Comparison of ENCODE assay signal across 8 mouse cellular contexts in genomic region chr13:24937108-24937838, GRCm38 (mm10). TPM values are rescaled to one million over a fixed set of nuclear protein-coding genes. Genes with fewer than 3 reads are reported as not detected.
DNase-seq lines count a peak whose midpoint lies in the region; ATAC-seq and TF ChIP-seq lines count a peak whose summit lies in the region.

Gene Aldh5a1, minus strand, starts transcription at chr13:24937661.

- H3K27ac ChIP-seq in forebrain, embryonic 12.5 days, result peak within 1 kb of the TSS; percentile 69
- peak within 1 kb of the TSS; percentile 80 for H3K27ac ChIP-seq in heart, embryonic 15.5 days
- H3K27ac ChIP-seq in liver, embryonic 14.5 days, result no peak within 1 kb of the TSS
- peak within 1 kb of the TSS; percentile 46; the same call in 1 of the 2 replicates for H3K27ac ChIP-seq in neural tube, embryonic 12.5 days

- no peak for TF ChIP-seq CTCF in liver, embryonic 14.5 days (IDR thresholded peaks at IDR 0.05; ENCODE audit: low read depth)

- no peaks in the 10 kb centered on the region for H3K9me3 ChIP-seq in forebrain, embryonic 12.5 days
- H3K9me3 ChIP-seq in heart, embryonic 15.5 days (replicated peaks), result no peaks in the 10 kb centered on the region
- no peaks in the 10 kb centered on the region for H3K9me3 ChIP-seq in liver, embryonic 14.5 days (ENCODE audit: control insufficient read depth, low read length)
- no peaks in the 10 kb centered on the region for H3K9me3 ChIP-seq in neural tube, embryonic 12.5 days

- peak within 1 kb of the TSS; percentile 85 for H3K4me2 ChIP-seq in forebrain, embryonic 12.5 days
- peak within 1 kb of the TSS; percentile 70 for H3K4me2 ChIP-seq in heart, embryonic 15.5 days
- peak within 1 kb of the TSS; percentile 66 for H3K4me2 ChIP-seq in liver, embryonic 14.5 days (ENCODE audit: low read depth)
- H3K4me2 ChIP-seq in neural tube, embryonic 12.5 days (replicated peaks), result peak within 1 kb of the TSS; percentile 91

- peak; percentile 50 for DNase-seq in brain, embryonic 18.5 days (ENCODE audit: low read depth, low spot score)
- peak; percentile 87 for DNase-seq in kidney, postnatal 14 days
- no peak for DNase-seq in liver, embryonic 14.5 days (ENCODE audit: low read depth in 3 of 3, low spot score in 3 of 3)
- DNase-seq in testis, postnatal 14 days (ENCODE audit: low spot score), result peak; percentile 54

- H3K4me1 ChIP-seq in forebrain, embryonic 12.5 days, result peaks cover 12% of the 10 kb centered on the region
- H3K4me1 ChIP-seq in heart, embryonic 15.5 days (replicated peaks), result peaks cover 15% of the 10 kb centered on the region
- peaks cover 0 to 2% of the 10 kb centered on the region in 2 experiments; a peak in 1 of 4 replicates for H3K4me1 ChIP-seq in liver, embryonic 14.5 days (replicated peaks; ENCODE audit: control insufficient read depth in 2 of 2, insufficient read depth in 2 of 2, low read length in 1 of 2)
- H3K4me1 ChIP-seq in neural tube, embryonic 12.5 days, result peaks cover 6% of the 10 kb centered on the region; the same call in 1 of the 2 replicates

- no peaks in the 10 kb centered on the region for H3K27me3 ChIP-seq in forebrain, embryonic 12.5 days
- no peaks in the 10 kb centered on the region for H3K27me3 ChIP-seq in heart, embryonic 15.5 days
- peaks cover 35% of the 10 kb centered on the region for H3K27me3 ChIP-seq in liver, embryonic 14.5 days (ENCODE audit: control insufficient read depth, insufficient read depth, low read length)
- H3K27me3 ChIP-seq in neural tube, embryonic 12.5 days (replicated peaks), result no peaks in the 10 kb centered on the region

- no peak for TF ChIP-seq EP300 in liver, embryonic 14.5 days (IDR thresholded peaks at IDR 0.05; ENCODE audit: low read depth)

- H3K4me3 ChIP-seq in forebrain, embryonic 12.5 days (replicated peaks), result peak within 1 kb of the TSS; percentile 91
- H3K4me3 ChIP-seq in heart, embryonic 15.5 days, result peak within 1 kb of the TSS; percentile 68
- peak within 1 kb of the TSS; percentile 65 to 70 for H3K4me3 ChIP-seq in liver, embryonic 14.5 days (ENCODE audit: insufficient read depth in 1 of 2, low read depth in 2 of 2, low read length in 2 of 2)
- H3K4me3 ChIP-seq in neural tube, embryonic 12.5 days, result peak within 1 kb of the TSS; percentile 84

- H3K36me3 ChIP-seq in forebrain, embryonic 12.5 days (replicated peaks), result no peaks in the 10 kb centered on the region
- no peaks in the 10 kb centered on the region for H3K36me3 ChIP-seq in heart, embryonic 15.5 days
- H3K36me3 ChIP-seq in liver, embryonic 14.5 days (replicated peaks; ENCODE audit: control insufficient read depth, insufficient read depth, low read depth), result no peaks in the 10 kb centered on the region
- no peaks in the 10 kb centered on the region for H3K36me3 ChIP-seq in neural tube, embryonic 12.5 days

- H3K9ac ChIP-seq in forebrain, embryonic 12.5 days, result peak within 1 kb of the TSS; percentile 88
- peak within 1 kb of the TSS; percentile 90 for H3K9ac ChIP-seq in heart, embryonic 15.5 days
- peak within 1 kb of the TSS; percentile 45 for H3K9ac ChIP-seq in liver, embryonic 14.5 days (replicated peaks)
- H3K9ac ChIP-seq in neural tube, embryonic 12.5 days, result peak within 1 kb of the TSS; percentile 83

- peak; percentile 69 for ATAC-seq in CD4-positive, CD25-positive, alpha-beta regulatory T cell, adult 4 months
- peak; percentile 90 for ATAC-seq in forebrain, embryonic 12.5 days (ENCODE audit: low FRiP score)
- ATAC-seq in heart, embryonic 15.5 days (replicated peaks; ENCODE audit: insufficient number of reproducible peaks, insufficient read depth, low FRiP score, low read depth), result peak; percentile 88
- peak; percentile 61; the same call in 1 of the 2 replicates for ATAC-seq in liver, embryonic 14.5 days (ENCODE audit: insufficient read depth)
- ATAC-seq in neural tube, embryonic 12.5 days (ENCODE audit: low FRiP score, low read depth), result peak; percentile 86

- WGBS in forebrain, embryonic 12.5 days, result under 1% methylated on average over 69 of the region's 75 CpGs
- under 1% methylated on average over 73 of the region's 75 CpGs for WGBS in heart, embryonic 15.5 days
- WGBS in liver, embryonic 14.5 days (ENCODE audit: insufficient replicate concordance), result under 1% methylated on average over 75 of the region's 75 CpGs
- under 1% methylated on average over 75 of the region's 75 CpGs for WGBS in neural tube, embryonic 12.5 days

RNA-seq across cellular contexts. Expression of gene Aldh5a1, which starts in this region (rescaled TPM):
- polyA plus RNA-seq in CD4-positive, CD25-positive, alpha-beta regulatory T cell, adult 4 months (2017; shearing (Covaris generic)), result under 1 TPM; 0.31 to 0.34 TPM
- 10.6 and 10.9 TPM in 2 replicates for polyA plus RNA-seq in forebrain, embryonic 12.5 days (2016; fragmentation: Nextera tagmentation; extraction: Ambion mirVana)
- polyA plus RNA-seq in heart, embryonic 15.5 days (2015; fragmentation: Nextera tagmentation; extraction: Ambion mirVana), result 12.6 TPM in 2 replicates
- polyA plus RNA-seq in liver, embryonic 14.5 days (2012; rRNA removed), result 2.2 and 3.1 TPM in 2 replicates
- 2.1 and 2.7 TPM in 2 replicates for polyA plus RNA-seq in liver, embryonic 14.5 days (2014; fragmentation: Nextera tagmentation; extraction: Ambion mirVana)
- polyA plus RNA-seq in neural tube, embryonic 12.5 days (2016; fragmentation: Nextera tagmentation; extraction: Ambion mirVana), result 8.0 and 9.1 TPM in 2 replicates

Comparison
In these comparisons a context has a peak if more than half of its experiments do, and no peak if none do; other contexts are left out.
1. Peak in ATAC-seq in CD4-positive, CD25-positive, alpha-beta regulatory T cell, adult 4 months; RNA of the gene not detected or under 1 TPM.
2. DNase-seq: peak in brain, embryonic 18.5 days (single experiment), kidney, postnatal 14 days (single experiment) and testis, postnatal 14 days (single experiment); none in liver, embryonic 14.5 days (0 of 3).
3. Peak in every context shown above with its lines, with median percentiles within 50 percentile points of each other: ATAC-seq, H3K4me2 ChIP-seq, H3K4me3 ChIP-seq and H3K9ac ChIP-seq.